Mouse (Mus musculus) CH12.LX (cell line): ENCODE results near the gene Sh2d6. TPM values are rescaled to one million over a fixed set of nuclear protein-coding genes. Genes with fewer than 3 reads are reported as not detected.

Experiments
- DNase-seq: peaks from one replicate; pipeline ENCODE4 v3.0.0-alpha.2; 2013; ENCODE audit errors: extremely low read depth
- H3K27ac ChIP-seq: 2 replicates; pipeline ENCODE4 v1.5.1; 2012; ENCODE audit warnings: low read depth, mild to moderate bottlenecking, control low read depth, moderate library complexity; ENCODE audit not compliant: insufficient read depth
- H3K27me3 ChIP-seq: replicated peaks from 2 replicates; pipeline ENCODE3; 2012; ENCODE audit warnings: inconsistent platforms
- H3K36me3 ChIP-seq, 2 experiments: replicated peaks in 1 of 2; 2 replicates each; pipeline versions ENCODE3 to v1.6.1; 2012; ENCODE audit warnings: inconsistent platforms in 1 of 2, low read length in 1 of 2, mild to moderate bottlenecking in 1 of 2, mixed read lengths in 1 of 2, moderate library complexity in 1 of 2; ENCODE audit not compliant: control insufficient read depth in 1 of 2, insufficient read depth in 1 of 2
- H3K4me1 ChIP-seq, 2 experiments: 2 replicates each; pipeline ENCODE4 v1.6.1; 2012; ENCODE audit warnings: inconsistent platforms in 1 of 2, moderate library complexity in 1 of 2; ENCODE audit not compliant: insufficient read depth in 2 of 2, control insufficient read depth in 1 of 2
- H3K4me2 ChIP-seq: 2 replicates; pipeline ENCODE4 v1.6.1; 2012; ENCODE audit warnings: low read depth, mild to moderate bottlenecking, control low read depth; ENCODE audit not compliant: poor library complexity, insufficient read depth, severe bottlenecking
- H3K4me3 ChIP-seq, 3 experiments: fragments of 150-350 bp in 1 of 3; sonication (generic) in 1 of 3; replicated peaks in 1 of 3; 2 replicates each; pipeline versions ENCODE3 to v1.5.1; 2011 to 2012; ENCODE audit warnings: low read depth in 2 of 3, low read length in 2 of 3, mild to moderate bottlenecking in 2 of 3, moderate library complexity in 2 of 3, control low read depth in 1 of 3, improper control_type of control experiment in 1 of 3, inconsistent platforms in 1 of 3, mixed read lengths in 1 of 3; ENCODE audit not compliant: poor library complexity in 1 of 3
- H3K79me2 ChIP-seq: replicated peaks from 2 replicates; pipeline ENCODE4 v1.6.1; 2012; ENCODE audit warnings: mild to moderate bottlenecking, moderate library complexity; ENCODE audit not compliant: control insufficient read depth, poor library complexity, insufficient read depth, severe bottlenecking; ENCODE audit errors: extremely low read depth
- H3K9ac ChIP-seq: 2 replicates; pipeline ENCODE4 v1.6.1; 2012; ENCODE audit warnings: low read depth, mild to moderate bottlenecking, control low read depth, moderate library complexity; ENCODE audit not compliant: insufficient read depth
- H3K9me3 ChIP-seq: replicated peaks from 2 replicates; pipeline ENCODE3; 2012; ENCODE audit warnings: low read length, inconsistent platforms, mixed read lengths
- CHD1 ChIP-seq: IDR thresholded peaks from 2 replicates; pipeline ENCODE4 v1.6.1; 2012; ENCODE audit warnings: low read depth, low read length, improper control_type of control experiment, inconsistent platforms
- CHD2 ChIP-seq: IDR thresholded peaks from 2 replicates; pipeline ENCODE4 v1.6.1; 2011; ENCODE audit warnings: low read length, improper control_type of control experiment
- ELF1 ChIP-seq: IDR thresholded peaks from 2 replicates; pipeline ENCODE4 v1.6.1; 2014; ENCODE audit warnings: low read depth, mild to moderate bottlenecking, inconsistent platforms, low read length, improper control_type of control experiment
- ETS1 ChIP-seq: conservative IDR thresholded peaks from 2 replicates; pipeline ENCODE4 v1.6.1; 2012; ENCODE audit warnings: low read depth, mild to moderate bottlenecking, inconsistent platforms, low read length, improper control_type of control experiment, moderate library complexity
- GABPA ChIP-seq: IDR thresholded peaks from 2 replicates; pipeline ENCODE4 v1.6.1; 2012; ENCODE audit warnings: low read depth, low read length, improper control_type of control experiment, inconsistent platforms; ENCODE audit not compliant: insufficient replicate concordance
- HCFC1 ChIP-seq: IDR thresholded peaks from 2 replicates; pipeline ENCODE4 v1.6.1; 2012; ENCODE audit warnings: low read depth, mild to moderate bottlenecking, inconsistent platforms, low read length, improper control_type of control experiment
- JUN ChIP-seq: IDR thresholded peaks from 2 replicates; pipeline ENCODE4 v1.6.1; 2011; ENCODE audit warnings: low read depth, mild to moderate bottlenecking, low read length, improper control_type of control experiment, moderate library complexity; ENCODE audit not compliant: insufficient read depth
- JUND ChIP-seq: conservative IDR thresholded peaks from 2 replicates; pipeline ENCODE4 v1.6.1; 2011; ENCODE audit warnings: low read depth, low read length, improper control_type of control experiment
- KAT2A ChIP-seq: IDR thresholded peaks from 2 replicates; pipeline ENCODE4 v1.6.1; 2012; ENCODE audit warnings: low read length, improper control_type of control experiment, inconsistent platforms; ENCODE audit not compliant: insufficient replicate concordance
- MAFK ChIP-seq: IDR thresholded peaks from 2 replicates; pipeline ENCODE4 v1.6.1; 2011; ENCODE audit warnings: low read length, improper control_type of control experiment; ENCODE audit not compliant: insufficient replicate concordance
- MEF2A ChIP-seq: IDR thresholded peaks from 2 replicates; pipeline ENCODE4 v1.6.1; 2014; ENCODE audit warnings: low read depth, mild to moderate bottlenecking, inconsistent platforms, low read length, improper control_type of control experiment, borderline replicate concordance
- MXI1 ChIP-seq: IDR thresholded peaks from 2 replicates; pipeline ENCODE4 v1.6.1; 2011; ENCODE audit warnings: mild to moderate bottlenecking, low read depth, low read length, improper control_type of control experiment
- MYC ChIP-seq: IDR thresholded peaks from 2 replicates; pipeline ENCODE4 v1.6.1; 2011; ENCODE audit warnings: low read depth, mild to moderate bottlenecking, improper control_type of control experiment, low read length
- NELFE ChIP-seq: IDR thresholded peaks from 2 replicates; pipeline ENCODE4 v1.6.1; 2011; ENCODE audit warnings: low read depth, low read length, improper control_type of control experiment
- POLR2A ChIP-seq: IDR thresholded peaks from 2 replicates; pipeline ENCODE4 v1.6.1; 2011; ENCODE audit warnings: low read depth, mild to moderate bottlenecking, improper control_type of control experiment, low read length
- POLR2AphosphoS2 ChIP-seq: IDR thresholded peaks from 2 replicates; pipeline ENCODE4 v1.6.1; 2011; ENCODE audit warnings: low read depth, low read length, improper control_type of control experiment
- RAD21 ChIP-seq: IDR thresholded peaks from 2 replicates; pipeline ENCODE4 v1.6.1; 2011; ENCODE audit warnings: low read depth, mild to moderate bottlenecking, low read length, improper control_type of control experiment, moderate library complexity
- RCOR1 ChIP-seq: conservative IDR thresholded peaks from 2 replicates; pipeline ENCODE4 v1.6.1; 2012; ENCODE audit warnings: low read depth, mild to moderate bottlenecking, inconsistent platforms, low read length, improper control_type of control experiment
- SIN3A ChIP-seq: IDR thresholded peaks from 2 replicates; pipeline ENCODE4 v1.6.1; 2012; ENCODE audit warnings: low read length, improper control_type of control experiment, inconsistent platforms
- TBP ChIP-seq: conservative IDR thresholded peaks from 2 replicates; pipeline ENCODE4 v1.6.1; 2011; ENCODE audit warnings: low read depth, low read length, improper control_type of control experiment
- TCF12 ChIP-seq: IDR thresholded peaks from 2 replicates; pipeline ENCODE4 v1.6.1; 2014; ENCODE audit warnings: low read depth, mild to moderate bottlenecking, inconsistent platforms, low read length, improper control_type of control experiment
- UBTF ChIP-seq: IDR thresholded peaks from 2 replicates; pipeline ENCODE4 v1.6.1; 2012; ENCODE audit warnings: low read depth, mild to moderate bottlenecking, inconsistent platforms, low read length, improper control_type of control experiment, moderate library complexity
- USF1 ChIP-seq: IDR thresholded peaks from 2 replicates; pipeline ENCODE4 v1.6.1; 2014; ENCODE audit warnings: low read depth, mild to moderate bottlenecking, inconsistent platforms, low read length, improper control_type of control experiment
- ZMIZ1 ChIP-seq: IDR thresholded peaks from 2 replicates; pipeline ENCODE4 v1.6.1; 2012; ENCODE audit warnings: low read depth, mild to moderate bottlenecking, inconsistent platforms, low read length, improper control_type of control experiment
- dilution Hi-C: fragments of 300-500 bp; cut with MboI; formaldehyde crosslinking; loops from 2 replicates; pipeline ENCODE4 v1.14.3; 2020; ENCODE audit warnings: low sequenced_read_pairs; ENCODE audit not compliant: extremely low pct_unique_long_range_greater_than_20kb, extremely low pct_ligation_motif_present
- in situ Hi-C: fragments of 300-500 bp; cut with MboI; formaldehyde crosslinking; loops from 3 replicates; pipeline ENCODE4 v1.14.3; 2019; ENCODE audit warnings: low sequenced_read_pairs, low pct_ligation_motif_present, low pct_unique_long_range_greater_than_20kb, mixed read lengths
- polyA plus RNA-seq: library from polyadenylated mRNA; unstranded; fragments of >175 nt; gene quantifications from 2 replicates; pipeline ENCODE4 v1.2.1, GENCODE M21; 2012; ENCODE audit warnings: low read depth; ENCODE audit not compliant: insufficient read length
- total RNA-seq, 2 experiments: library from RNA; depleted of rRNA; stranded (reverse); fragments of 300-350 nt in 1 of 2; fragments of >200 nt in 1 of 2; gene quantifications; 2 replicates each; pipeline ENCODE4 v1.2.3; 2012 to 2014

Sh2d6 gene
- total and polyA plus RNA-seq, 3 experiments: 0.78 to 4.9 (median 1.7) TPM

DNA sequence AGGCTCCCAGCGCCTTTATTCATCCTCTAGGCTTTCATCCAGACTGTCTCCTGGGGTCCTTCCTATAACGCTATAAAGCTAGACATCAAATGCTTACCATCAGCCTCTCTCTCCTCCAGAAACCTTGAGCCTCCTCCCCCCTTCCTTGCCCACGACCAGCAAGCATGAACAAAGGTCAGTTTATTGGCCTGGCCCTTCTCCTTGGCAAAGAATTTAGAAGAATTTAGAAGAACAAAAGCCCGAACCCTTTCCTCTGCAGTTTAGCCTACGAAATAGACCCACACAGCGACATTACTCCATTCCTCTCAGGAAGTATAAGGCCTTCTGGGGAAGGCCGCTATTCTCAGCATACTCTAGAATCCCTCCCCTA is 8.5 kb downstream of the Sh2d6 start:
- no peak for DNase-seq
- Histone ChIP-seq H3K9me3 (no peaks in the 10 kb centered on the region), H3K4me3 (no peak overlapping the region), H3K4me1 (peaks cover 13 to 48% of the 10 kb centered on the region in 2 experiments), H3K36me3 (peaks cover 0 to 10% of the 10 kb centered on the region in 2 experiments), H3K27ac (no peak overlapping the region), H3K9ac (no peak overlapping the region), H3K27me3 (no peaks in the 10 kb centered on the region), H3K79me2 (no peaks in the 10 kb centered on the region), H3K4me2 (no peak overlapping the region)
- TF ChIP-seq TBP (no peak), CHD2 (no peak), CHD1 (no peak), POLR2A (no peak), RCOR1 (no peak), MAFK (no peak), RAD21 (no peak)
- in situ Hi-C loops: no loop called here
- dilution Hi-C loops: no loop called here

DNA sequence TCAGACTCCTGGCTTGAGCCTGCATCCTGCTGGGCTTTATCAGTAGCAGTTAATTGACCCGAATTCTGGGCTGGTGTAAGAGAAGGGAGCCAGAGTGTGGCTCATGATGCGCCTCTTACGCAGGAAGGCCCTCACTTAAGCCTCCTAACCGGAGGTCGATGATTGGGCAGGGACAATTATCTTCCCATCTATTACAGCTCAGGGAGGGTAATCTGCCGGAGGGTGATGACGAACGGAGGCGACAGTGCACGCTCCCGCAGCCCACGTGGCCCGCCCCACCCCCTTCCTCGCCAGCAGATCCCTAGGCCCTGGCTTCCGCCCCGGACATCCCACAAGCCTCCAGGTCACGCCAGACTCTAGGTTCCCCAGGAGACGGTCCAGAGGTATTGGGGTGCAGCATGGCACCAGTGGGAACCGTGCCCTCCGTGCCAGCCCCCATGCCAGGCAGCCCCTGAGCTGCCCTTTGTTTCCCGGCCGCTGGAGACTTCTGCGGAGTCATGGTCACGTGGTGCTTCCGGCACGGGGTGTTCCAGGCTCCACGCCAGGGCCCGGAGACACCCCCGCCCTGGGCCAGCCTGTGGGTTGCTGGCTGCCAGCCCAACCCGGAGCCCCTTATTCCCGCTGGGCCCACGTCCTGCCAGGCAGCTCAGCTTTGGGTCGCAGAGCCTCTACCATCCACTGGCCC is 9.0 kb downstream of the Sh2d6 start:
- DNase-seq: no peak
- in situ Hi-C loops: no loop called here
- H3K9me3 ChIP-seq: peaks cover 1% of the 10 kb centered on the region
- no peaks in the 10 kb centered on the region for H3K27me3 ChIP-seq
- no peak overlapping the region for H3K27ac ChIP-seq
- TF ChIP-seq JUN: no peak
- TF ChIP-seq HCFC1: no peak
- no peak for TF ChIP-seq UBTF
- no peak for TF ChIP-seq MXI1
- no peak for TF ChIP-seq JUND
- no peak overlapping the region for H3K9ac ChIP-seq
- dilution Hi-C loops: no loop called here
- no peak overlapping the region for H3K4me3 ChIP-seq
- peaks cover 0 to 9% of the 10 kb centered on the region in 2 experiments for H3K36me3 ChIP-seq
- H3K4me1 ChIP-seq: peaks cover 13 to 46% of the 10 kb centered on the region in 2 experiments
- H3K79me2 ChIP-seq: no peaks in the 10 kb centered on the region
- H3K4me2 ChIP-seq: no peak overlapping the region

DNA sequence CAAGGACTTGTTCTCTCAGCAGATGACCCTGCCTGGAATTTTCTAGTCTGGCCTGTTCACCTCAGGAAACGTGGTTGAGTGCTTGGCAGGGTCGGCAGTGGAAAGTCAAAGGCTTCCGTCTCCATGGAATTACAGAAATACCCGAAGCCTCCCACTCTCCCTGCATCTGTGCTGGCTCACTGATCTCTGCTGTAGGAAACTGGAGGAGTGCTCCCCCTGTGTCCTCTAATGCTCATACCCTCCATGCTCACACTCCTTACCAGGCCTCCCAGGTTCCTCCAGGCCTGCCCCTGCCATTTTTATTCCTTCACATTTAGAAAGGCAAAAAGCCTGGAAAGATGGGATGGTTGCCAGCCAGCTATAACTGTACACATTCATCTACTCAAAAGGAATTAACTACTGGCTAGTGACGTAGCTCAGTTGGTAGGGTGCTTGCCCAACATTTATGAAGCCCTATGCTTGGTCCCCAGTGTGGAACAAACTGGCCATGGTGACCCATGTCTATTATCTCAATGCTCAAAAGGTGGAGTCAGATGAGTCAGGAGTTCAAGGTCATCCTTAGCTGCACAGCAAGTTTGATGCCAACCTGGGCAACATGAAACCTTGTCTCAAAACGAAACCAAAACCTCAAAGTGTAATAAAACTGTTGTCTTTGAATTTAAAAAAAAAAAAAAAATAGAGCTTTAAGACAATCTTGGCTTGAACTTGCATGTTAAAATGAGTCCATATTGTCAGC is 10.7 kb downstream of the Sh2d6 start:
- Histone ChIP-seq H3K9ac (no peak overlapping the region), H3K4me2 (no peak overlapping the region), H3K9me3 (peaks cover 3% of the 10 kb centered on the region), H3K4me1 (peaks cover 13 to 37% of the 10 kb centered on the region in 2 experiments), H3K27me3 (no peaks in the 10 kb centered on the region), H3K36me3 (peaks cover 0 to 7% of the 10 kb centered on the region in 2 experiments), H3K4me3 (no peak overlapping the region), H3K79me2 (no peaks in the 10 kb centered on the region), H3K27ac (no peak overlapping the region)
- DNase-seq: peak; percentile 33
- in situ Hi-C loops: no loop called here
- dilution Hi-C loops: no loop called here
- no peak for TF ChIP-seq SIN3A
- no peak for TF ChIP-seq MAFK
- TF ChIP-seq USF1: no peak
- 0 out of 2 replicates have a peak, but pooled peaks have one; percentile 20 for TF ChIP-seq ETS1
- no peak for TF ChIP-seq HCFC1
- TF ChIP-seq MEF2A: no peak
- TF ChIP-seq NELFE: no peak
- no peak for TF ChIP-seq GABPA
- 0 out of 2 replicates have a peak, but pooled peaks have one; percentile 12 for TF ChIP-seq JUND
- TF ChIP-seq TCF12: no peak
- TF ChIP-seq ZMIZ1: no peak
- TF ChIP-seq MXI1: no peak
- TF ChIP-seq ELF1: no peak
- TF ChIP-seq MYC: no peak
- TF ChIP-seq POLR2AphosphoS2: no peak
- no peak for TF ChIP-seq KAT2A
